Mouse (Mus musculus) heart, adult 2 months (tissue): ENCODE results near the gene Rpap2.

Experiments
- CTCF ChIP-seq: fragments of 200-600 bp; IDR thresholded peaks from 2 replicates; pipeline ENCODE4 v1.8.1; 2022; ENCODE audit warnings: antibody characterized with exemption, mild to moderate bottlenecking, moderate library complexity
- EP300 ChIP-seq: fragments of 200-500 bp; IDR thresholded peaks from 2 replicates; pipeline ENCODE4 v1.6.1; 2011; ENCODE audit warnings: low read depth, low read length, control low read depth; ENCODE audit not compliant: insufficient read depth
- POLR2A ChIP-seq: fragments of 200-500 bp; IDR thresholded peaks from 2 replicates; pipeline ENCODE4 v1.6.1; 2011; ENCODE audit warnings: mild to moderate bottlenecking, low read depth, low read length, control low read depth; ENCODE audit not compliant: insufficient read depth

- TF ChIP-seq CTCF, result no peak
- no peak for TF ChIP-seq EP300
- TF ChIP-seq POLR2A, result no peak
These were observed 90.0 kb downstream of the Rpap2 start for GRCm38 (mm10) chr5:107687161-107687560.
